Mouse (Mus musculus): ENCODE measurements at regions not wholly inside any gene's neighbourhood (a gene's known extent, or its start where the extent isn't known, plus 50 kb on each side); places are given as distances from the start of the nearest gene placed in this dataset.

GRCm38 (mm10) chr5:136628502-136628901 lies 61.2 kb upstream of the Cux1 start:
- Histone ChIP-seq H3K9me3 (no peaks in the 10 kb centered on the region), H3K4me1 (replicated peaks) (no peaks in the 10 kb centered on the region), H3K27ac (no peak overlapping the region), H3K4me3 (replicated peaks) (no peak overlapping the region), H3K9ac (replicated peaks) (no peak overlapping the region), H3K27me3 (peaks cover 5% of the 10 kb centered on the region; the same call in 1 of the 2 replicates), H3K36me3 (no peaks in the 10 kb centered on the region), H3K4me2 (replicated peaks) (no peak overlapping the region)
- 95% methylated on average over 5 of the region's 5 CpGs for WGBS
- no peak for ATAC-seq

DNA sequence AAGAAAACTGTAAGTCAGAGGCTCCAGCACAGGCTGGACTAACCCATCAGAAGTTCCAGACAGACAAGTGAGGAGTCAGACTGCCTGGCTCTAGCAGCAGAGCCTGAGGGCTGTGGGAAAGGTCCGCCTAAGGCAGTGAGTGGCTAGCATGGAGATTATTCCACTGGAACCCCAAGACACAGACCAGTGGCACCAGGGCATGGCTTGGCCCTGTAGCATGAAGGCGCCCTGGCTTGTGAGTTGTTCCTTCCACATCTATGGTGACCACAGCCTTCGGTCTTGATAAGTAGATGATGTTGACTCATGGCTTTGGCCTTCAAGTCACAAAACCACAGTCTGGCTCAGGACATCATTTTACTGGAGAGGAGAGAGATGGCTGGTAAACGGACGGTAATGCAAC lies 60.7 kb upstream of the Myl10 start:
- Histone ChIP-seq H3K27me3 (no peaks in the 10 kb centered on the region), H3K27ac (no peak overlapping the region), H3K4me1 (replicated peaks) (no peaks in the 10 kb centered on the region), H3K4me3 (replicated peaks) (no peak overlapping the region), H3K9me3 (no peaks in the 10 kb centered on the region), H3K36me3 (no peaks in the 10 kb centered on the region), H3K4me2 (replicated peaks) (no peak overlapping the region), H3K9ac (replicated peaks) (no peak overlapping the region)
- 88% methylated on average over 5 of the region's 5 CpGs for WGBS
- no peak for ATAC-seq

GRCm38 (mm10) chr5:136633901-136634300 lies 59.0 kb upstream of the Myl10 start:
- WGBS, result 74% methylated on average over 6 of the region's 6 CpGs
- no peak overlapping the region for H3K9ac ChIP-seq (replicated peaks)
- no peak for ATAC-seq

GRCm38 (mm10) chr5:136635119-136635518 lies 57.8 kb upstream of the Myl10 start:
- no peak overlapping the region for H3K27ac ChIP-seq
- H3K4me3 ChIP-seq (replicated peaks), result no peak overlapping the region
- no peak overlapping the region for H3K4me2 ChIP-seq (replicated peaks)
- H3K4me1 ChIP-seq (replicated peaks), result no peaks in the 10 kb centered on the region
- H3K36me3 ChIP-seq, result no peaks in the 10 kb centered on the region
- 83% methylated on average over 2 of the region's 2 CpGs for WGBS
- no peak for ATAC-seq
- no peak overlapping the region for H3K9ac ChIP-seq (replicated peaks)
- H3K9me3 ChIP-seq, result no peaks in the 10 kb centered on the region
- no peaks in the 10 kb centered on the region for H3K27me3 ChIP-seq

More at GRCm38 (mm10) chr5:136633901-136634300, 59.0 kb upstream of the Myl10 start:
- Histone ChIP-seq H3K4me3 (replicated peaks) (no peak overlapping the region), H3K4me1 (replicated peaks) (no peaks in the 10 kb centered on the region), H3K36me3 (no peaks in the 10 kb centered on the region), H3K9me3 (no peaks in the 10 kb centered on the region), H3K27me3 (no peaks in the 10 kb centered on the region), H3K27ac (no peak overlapping the region), H3K4me2 (replicated peaks) (no peak overlapping the region)

DNA sequence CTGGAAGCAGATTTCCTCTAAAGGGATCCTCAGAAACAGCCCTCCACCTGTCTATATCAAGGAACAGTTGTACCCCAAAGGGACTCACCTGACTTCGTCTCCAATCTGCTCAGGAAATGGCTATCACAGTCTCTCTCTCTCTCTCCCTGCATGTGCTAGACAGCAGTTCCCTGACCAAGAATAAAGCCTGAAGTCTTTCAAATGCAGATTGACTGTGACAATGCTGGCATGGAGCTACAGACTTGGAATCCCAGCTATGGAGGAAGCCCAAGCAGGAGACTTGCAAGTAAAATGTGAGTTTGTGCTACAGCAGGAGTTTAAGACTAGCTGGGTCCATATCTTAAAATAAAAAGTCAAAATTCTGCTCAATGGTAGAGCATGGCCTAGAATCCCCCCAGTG lies 56.5 kb upstream of the Myl10 start:
- H3K36me3 ChIP-seq, result no peaks in the 10 kb centered on the region
- no peak overlapping the region for H3K4me3 ChIP-seq (replicated peaks)
- no peak for ATAC-seq
- no peak overlapping the region for H3K4me2 ChIP-seq (replicated peaks)
- WGBS, result 49% methylated on average over 1 of the region's 1 CpGs
- H3K27ac ChIP-seq, result no peak overlapping the region
- no peaks in the 10 kb centered on the region for H3K4me1 ChIP-seq (replicated peaks)
- H3K9me3 ChIP-seq, result no peaks in the 10 kb centered on the region
- H3K9ac ChIP-seq (replicated peaks), result no peak overlapping the region
- H3K27me3 ChIP-seq, result no peaks in the 10 kb centered on the region

- Histone ChIP-seq H3K9ac (replicated peaks) (no peak overlapping the region), H3K4me2 (replicated peaks) (no peak overlapping the region), H3K4me3 (replicated peaks) (no peak overlapping the region), H3K27ac (no peak overlapping the region), H3K36me3 (no peaks in the 10 kb centered on the region), H3K4me1 (replicated peaks) (no peaks in the 10 kb centered on the region), H3K9me3 (no peaks in the 10 kb centered on the region), H3K27me3 (no peaks in the 10 kb centered on the region)
- no peak for ATAC-seq
- WGBS, result 73% methylated on average over 11 of the region's 11 CpGs
Measured at GRCm38 (mm10) chr5:136637872-136638271, 55.1 kb upstream of the Myl10 start.

DNA sequence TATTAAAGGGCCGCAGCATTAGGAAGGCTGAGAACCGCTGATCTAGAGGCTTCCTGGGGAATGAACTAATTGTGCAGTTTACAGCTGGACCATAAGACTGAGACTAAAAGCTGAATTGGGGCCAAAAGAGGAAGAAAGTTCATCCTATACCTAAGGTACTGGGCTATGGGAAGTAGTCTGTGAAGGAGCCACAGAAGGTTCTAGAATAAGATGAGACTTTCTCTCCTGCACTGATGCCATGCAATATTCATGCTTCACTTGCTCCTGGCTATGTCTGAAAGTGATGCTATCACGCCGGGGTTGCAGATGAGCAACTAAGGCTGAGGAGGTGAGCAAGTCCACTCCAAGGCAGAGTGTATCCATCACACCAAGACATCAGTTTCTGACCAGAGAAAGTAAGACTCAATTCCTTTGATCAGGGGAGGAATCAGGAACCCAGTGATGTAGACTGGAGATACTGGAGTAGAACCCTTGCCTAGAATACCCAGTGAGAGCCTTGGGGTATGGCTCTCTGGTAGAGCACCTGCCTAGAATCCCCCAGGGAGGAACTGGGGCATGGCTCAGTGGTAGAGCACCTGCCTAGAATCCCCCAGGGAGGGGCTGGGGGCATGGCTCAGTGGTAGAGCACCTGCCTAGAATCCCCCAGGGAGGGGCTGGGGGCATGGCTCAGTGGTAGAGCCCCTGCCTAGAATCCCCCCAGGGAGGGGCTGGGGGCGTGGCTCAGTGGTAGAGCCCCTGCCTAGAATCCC lies 51.9 kb upstream of the Myl10 start:
- H3K9me3 ChIP-seq, result no peaks in the 10 kb centered on the region
- no peak overlapping the region for H3K4me3 ChIP-seq (replicated peaks)
- H3K9ac ChIP-seq (replicated peaks), result no peak overlapping the region
- ATAC-seq, result no peak
- H3K4me1 ChIP-seq (replicated peaks), result no peaks in the 10 kb centered on the region
- no peak overlapping the region for H3K4me2 ChIP-seq (replicated peaks)
- no peaks in the 10 kb centered on the region for H3K27me3 ChIP-seq
- H3K36me3 ChIP-seq, result no peaks in the 10 kb centered on the region
- H3K27ac ChIP-seq, result no peak overlapping the region
- WGBS, result 89% methylated on average over 5 of the region's 5 CpGs

GRCm38 (mm10) chr5:136642208-136642607 lies 50.7 kb upstream of the Myl10 start:
- H3K27ac ChIP-seq, result no peak overlapping the region
- no peaks in the 10 kb centered on the region for H3K36me3 ChIP-seq
- no peaks in the 10 kb centered on the region for H3K27me3 ChIP-seq
- H3K9me3 ChIP-seq, result no peaks in the 10 kb centered on the region
- ATAC-seq, result no peak
- no peak overlapping the region for H3K9ac ChIP-seq (replicated peaks)
- no peak overlapping the region for H3K4me2 ChIP-seq (replicated peaks)
- 81% methylated on average over 13 of the region's 13 CpGs for WGBS
- no peak overlapping the region for H3K4me3 ChIP-seq (replicated peaks)
- H3K4me1 ChIP-seq (replicated peaks), result no peaks in the 10 kb centered on the region

Measured in midbrain, embryonic 13.5 days (tissue).